Mouse (Mus musculus) MEL (cell line): Measurements from ENCODE around the gene Rapgef4. TPM values are rescaled to one million over a fixed set of nuclear protein-coding genes. Genes with fewer than 3 reads are reported as not detected.

Source experiments
- DNase-seq: peaks from one replicate; pipeline ENCODE4 v3.0.0; 2011; ENCODE audit warnings: low read depth, low spot score
- H3K27ac ChIP-seq: 2 replicates; pipeline ENCODE4 v1.5.1; 2012; ENCODE audit warnings: low read depth, mild to moderate bottlenecking, control low read depth, low read length, moderate library complexity; ENCODE audit not compliant: control insufficient read depth
- H3K27me3 ChIP-seq, 2 experiments: fragments of 150-350 bp in 1 of 2; sonication (generic) in 1 of 2; 2 replicates each; pipeline ENCODE4 v1.6.1; 2012; ENCODE audit warnings: low read length in 2 of 2, mild to moderate bottlenecking in 2 of 2, improper control_type of control experiment in 1 of 2, moderate library complexity in 1 of 2; ENCODE audit not compliant: insufficient read depth in 2 of 2, control insufficient read depth in 1 of 2
- H3K36me3 ChIP-seq, 2 experiments: 2 replicates each; pipeline ENCODE4 v1.6.1; 2012 to 2014; ENCODE audit warnings: low read length in 2 of 2, improper control_type of control experiment in 1 of 2, inconsistent platforms in 1 of 2, mild to moderate bottlenecking in 1 of 2; ENCODE audit not compliant: insufficient read depth in 2 of 2, control insufficient read depth in 1 of 2
- H3K4me1 ChIP-seq, 2 experiments: fragments of 150-350 bp in 1 of 2; sonication (generic) in 1 of 2; 2 replicates each; pipeline ENCODE4 v1.6.1; 2012; ENCODE audit warnings: low read length in 2 of 2, improper control_type of control experiment in 1 of 2, mild to moderate bottlenecking in 1 of 2; ENCODE audit not compliant: insufficient read depth in 2 of 2, control insufficient read depth in 1 of 2
- H3K4me3 ChIP-seq, 2 experiments: fragments of 150-350 bp in 1 of 2; sonication (generic) in 1 of 2; 2 replicates each; pipeline ENCODE4 v1.5.1; 2012; ENCODE audit warnings: low read depth in 2 of 2, low read length in 2 of 2, mild to moderate bottlenecking in 2 of 2, moderate library complexity in 2 of 2, control low read depth in 1 of 2, improper control_type of control experiment in 1 of 2; ENCODE audit not compliant: control insufficient read depth in 1 of 2, insufficient read depth in 1 of 2
- H3K79me2 ChIP-seq: 2 replicates; pipeline ENCODE4 v1.6.1; 2012; ENCODE audit warnings: mild to moderate bottlenecking, low read length, moderate library complexity; ENCODE audit not compliant: control insufficient read depth, poor library complexity, insufficient read depth
- H3K9ac ChIP-seq: 2 replicates; pipeline ENCODE4 v1.6.1; 2012; ENCODE audit warnings: low read depth, mild to moderate bottlenecking, control low read depth, low read length, moderate library complexity; ENCODE audit not compliant: control insufficient read depth, poor library complexity, severe bottlenecking
- H3K9me3 ChIP-seq: fragments of 150-350 bp; sonication (generic); replicated peaks from 2 replicates; pipeline ENCODE4 v1.6.1; 2012; ENCODE audit warnings: mild to moderate bottlenecking, low read length, improper control_type of control experiment, moderate library complexity; ENCODE audit not compliant: insufficient read depth
- E2F4 ChIP-seq: IDR thresholded peaks from 2 replicates; pipeline ENCODE4 v1.6.1; 2011; ENCODE audit warnings: low read depth, low read length, improper control_type of control experiment, borderline replicate concordance
- EP300 ChIP-seq, 2 experiments: IDR thresholded peaks; 2 replicates each; pipeline ENCODE4 v1.6.1; 2011; ENCODE audit warnings: improper control_type of control experiment in 2 of 2, low read length in 2 of 2, low read depth in 1 of 2, mild to moderate bottlenecking in 1 of 2
- GABPA ChIP-seq: IDR thresholded peaks from 2 replicates; pipeline ENCODE4 v1.6.1; 2012; ENCODE audit warnings: low read depth, mild to moderate bottlenecking, inconsistent platforms, low read length, improper control_type of control experiment, moderate library complexity
- KAT2A ChIP-seq: conservative IDR thresholded peaks from 2 replicates; pipeline ENCODE4 v1.6.1; 2012; ENCODE audit warnings: low read depth, low read length, improper control_type of control experiment, inconsistent platforms
- MAFK ChIP-seq: IDR thresholded peaks from 2 replicates; pipeline ENCODE4 v1.6.1; 2011; ENCODE audit warnings: low read depth, mild to moderate bottlenecking, low read length, improper control_type of control experiment, borderline replicate concordance
- MAX ChIP-seq: IDR thresholded peaks from 2 replicates; pipeline ENCODE4 v1.6.1; 2011; ENCODE audit warnings: low read length, improper control_type of control experiment
- MEF2A ChIP-seq: IDR thresholded peaks from 2 replicates; pipeline ENCODE4 v1.6.1; 2014; ENCODE audit warnings: low read depth, mild to moderate bottlenecking, inconsistent platforms, low read length, improper control_type of control experiment; ENCODE audit not compliant: poor library complexity, insufficient replicate concordance, severe bottlenecking; ENCODE audit errors: extremely low read depth
- MYB ChIP-seq: IDR thresholded peaks from 2 replicates; pipeline ENCODE4 v1.6.1; 2011; ENCODE audit warnings: mild to moderate bottlenecking, low read depth, low read length, improper control_type of control experiment
- NRF1 ChIP-seq: IDR thresholded peaks from 2 replicates; pipeline ENCODE4 v1.6.1; 2014; ENCODE audit warnings: low read depth, mild to moderate bottlenecking, inconsistent platforms, low read length, improper control_type of control experiment, moderate library complexity; ENCODE audit not compliant: poor library complexity, insufficient read depth, severe bottlenecking
- POLR2A ChIP-seq, 2 experiments: IDR thresholded peaks; 2 replicates each; pipeline ENCODE4 v1.6.1; 2011 to 2012; ENCODE audit warnings: low read length in 2 of 2, mild to moderate bottlenecking in 2 of 2, control low read depth in 1 of 2, improper control_type of control experiment in 1 of 2, low read depth in 1 of 2, moderate library complexity in 1 of 2; ENCODE audit not compliant: control insufficient read depth in 1 of 2, insufficient read depth in 1 of 2, poor library complexity in 1 of 2
- POLR2AphosphoS2 ChIP-seq: IDR thresholded peaks from 2 replicates; pipeline ENCODE4 v1.6.1; 2011; ENCODE audit warnings: low read length, improper control_type of control experiment
- RCOR1 ChIP-seq: IDR thresholded peaks from 2 replicates; pipeline ENCODE4 v1.6.1; 2012; ENCODE audit warnings: low read depth, mild to moderate bottlenecking, inconsistent platforms, low read length, improper control_type of control experiment
- SMC3 ChIP-seq: IDR thresholded peaks from 2 replicates; pipeline ENCODE4 v1.6.1; 2011; ENCODE audit warnings: low read depth, low read length, improper control_type of control experiment
- TAL1 ChIP-seq: IDR thresholded peaks from 2 replicates; pipeline ENCODE4 v1.6.1; 2012; ENCODE audit warnings: mild to moderate bottlenecking, inconsistent platforms, low read length, moderate library complexity, mixed read lengths
- USF1 ChIP-seq: IDR thresholded peaks from 2 replicates; pipeline ENCODE4 v1.6.1; 2014; ENCODE audit warnings: low read depth, mild to moderate bottlenecking, inconsistent platforms, low read length, improper control_type of control experiment, moderate library complexity
- USF2 ChIP-seq, 2 experiments: IDR thresholded peaks; 2 replicates each; pipeline ENCODE4 v1.6.1; 2011 to 2012; ENCODE audit warnings: improper control_type of control experiment in 2 of 2, low read length in 2 of 2, borderline replicate concordance in 1 of 2, inconsistent platforms in 1 of 2, low read depth in 1 of 2, mild to moderate bottlenecking in 1 of 2; ENCODE audit not compliant: insufficient read depth in 1 of 2
- ZC3H11A ChIP-seq: IDR thresholded peaks from 2 replicates; pipeline ENCODE4 v1.6.1; 2012; ENCODE audit warnings: low read depth, mild to moderate bottlenecking, inconsistent platforms, low read length, improper control_type of control experiment
- ZKSCAN1 ChIP-seq: IDR thresholded peaks from 2 replicates; pipeline ENCODE4 v1.6.1; 2012; ENCODE audit warnings: low read depth, mild to moderate bottlenecking, inconsistent platforms, low read length, improper control_type of control experiment, moderate library complexity
- ZNF384 ChIP-seq: IDR thresholded peaks from 2 replicates; pipeline ENCODE4 v1.6.1; 2012; ENCODE audit warnings: low read depth, mild to moderate bottlenecking, inconsistent platforms, low read length, improper control_type of control experiment
- polyA plus RNA-seq, 2 experiments: library from polyadenylated mRNA; stranded (reverse) in 1 of 2; unstranded in 1 of 2; fragments of >175 nt in 1 of 2; fragments of >200 nt in 1 of 2; gene quantifications; 2 replicates each; pipeline versions ENCODE4 v1.2.1 to v1.2.4; 2012; ENCODE audit warnings: low replicate concordance in 2 of 2, low read depth in 1 of 2; ENCODE audit not compliant: insufficient read length in 2 of 2, insufficient read depth in 1 of 2, missing spikeins in 1 of 2
- total RNA-seq: library from RNA; depleted of rRNA; stranded (reverse); fragments of 300-350 nt; gene quantifications from 2 replicates; pipeline ENCODE4 v1.2.3, GENCODE M21; 2012

Rapgef4 gene
- total and polyA plus RNA-seq, 3 experiments, result not detected

DNA sequence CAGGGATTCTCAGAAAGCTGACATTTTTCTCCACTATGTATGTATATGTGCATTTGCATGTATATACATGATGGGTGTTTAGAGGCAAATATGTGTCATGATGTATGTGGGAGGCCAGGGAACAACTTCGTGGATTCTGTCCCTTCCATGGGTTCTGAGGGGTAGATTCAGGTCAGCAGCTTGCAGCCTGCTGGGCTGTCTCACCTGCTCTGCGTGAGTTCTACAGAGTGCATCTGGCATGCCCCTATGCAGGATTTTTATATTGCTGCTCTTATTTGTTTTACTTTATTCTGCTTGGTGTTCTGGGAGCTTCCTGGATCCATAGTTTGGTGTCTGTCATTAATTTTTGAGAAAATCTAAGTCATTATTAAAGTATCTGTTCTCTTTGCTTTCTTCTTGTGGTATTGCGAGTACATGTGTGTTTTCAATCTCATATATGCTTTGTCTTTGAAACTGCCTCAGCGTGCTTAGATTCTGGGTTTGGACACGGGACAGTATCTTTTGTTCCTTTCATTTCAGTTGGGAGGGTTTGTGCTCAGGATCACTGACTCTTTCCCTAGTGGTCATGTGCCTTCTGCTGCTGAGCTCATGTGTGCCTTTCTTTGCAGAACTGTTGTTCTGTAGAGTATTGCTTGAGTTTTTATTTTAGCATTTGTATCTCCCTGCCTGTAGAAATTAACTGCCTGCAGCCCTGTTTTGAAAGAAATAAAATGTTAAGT lies 184.3 kb downstream of the Rapgef4 start:
- no peaks in the 10 kb centered on the region for H3K36me3 ChIP-seq
- H3K79me2 ChIP-seq, result no peaks in the 10 kb centered on the region
- H3K4me3 ChIP-seq, result no peak overlapping the region
- no peaks in the 10 kb centered on the region for H3K9me3 ChIP-seq
- peaks cover 0 to 3% of the 10 kb centered on the region in 2 experiments; a peak in 1 of 4 replicates for H3K4me1 ChIP-seq
- H3K9ac ChIP-seq, result no peak overlapping the region
- H3K27ac ChIP-seq, result no peak overlapping the region
- TF ChIP-seq MAX (no peak), NRF1 (no peak), ZC3H11A (no peak), USF1 (no peak), MYB (no peak), MEF2A (no peak), POLR2AphosphoS2 (no peak), USF2 (IDR thresholded peaks at IDR 0.05; ENCODE audit: borderline replicate concordance in 1 of 2, insufficient read depth in 1 of 2, low read depth in 1 of 2, low read length in 2 of 2) (no peak), E2F4 (no peak), ZKSCAN1 (no peak), MAFK (no peak), SMC3 (no peak), POLR2A (IDR thresholded peaks at IDR 0.05; ENCODE audit: control insufficient read depth in 1 of 2, insufficient read depth in 1 of 2, low read depth in 1 of 2, low read length in 2 of 2, poor library complexity in 1 of 2) (no peak), ZNF384 (no peak), EP300 (IDR thresholded peaks at IDR 0.05; ENCODE audit: low read depth in 1 of 2, low read length in 2 of 2) (no peak), TAL1 (no peak)
- peaks cover 0 to 1% of the 10 kb centered on the region in 2 experiments; a peak in 2 of 4 replicates for H3K27me3 ChIP-seq
- no peak for DNase-seq

GRCm38 (mm10) chr2:72169451-72170100 lies 188.5 kb downstream of the Rapgef4 start:
- Histone ChIP-seq H3K4me1 (peaks cover 0 to 3% of the 10 kb centered on the region in 2 experiments; a peak in 1 of 4 replicates), H3K9ac (no peak overlapping the region), H3K27ac (no peak overlapping the region), H3K36me3 (no peaks in the 10 kb centered on the region), H3K27me3 (peaks cover 0 to 3% of the 10 kb centered on the region in 2 experiments; a peak in 2 of 4 replicates), H3K4me3 (no peak overlapping the region), H3K79me2 (no peaks in the 10 kb centered on the region), H3K9me3 (no peaks in the 10 kb centered on the region)
- TF ChIP-seq KAT2A (no peak), RCOR1 (no peak), EP300 (IDR thresholded peaks at IDR 0.05; ENCODE audit: low read depth in 1 of 2, low read length in 2 of 2) (no peak), GABPA (no peak)
- peak; percentile 13 for DNase-seq
